Mouse (Mus musculus): ENCODE results near the gene Olfr896-ps1.

The Olfr896-ps1 gene

DNA sequence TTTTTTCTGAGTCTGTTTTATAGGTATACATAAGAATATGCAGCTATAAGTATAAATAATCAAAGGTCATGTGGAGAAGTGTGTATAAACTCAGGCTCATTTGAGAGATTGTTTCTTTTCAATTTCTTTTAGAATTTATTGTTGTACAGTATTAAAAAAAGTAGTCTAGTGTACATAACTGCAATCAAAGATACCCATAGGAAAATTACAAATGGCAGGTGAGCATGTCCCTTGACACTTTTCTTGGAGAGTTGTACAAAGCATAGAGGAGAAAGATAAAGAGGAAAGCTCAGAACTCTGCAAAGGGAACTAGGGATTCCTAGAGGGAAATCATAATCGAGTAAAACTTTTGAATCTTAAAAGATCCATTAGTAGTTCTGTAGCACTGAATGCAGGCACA is at the start of gene Olfr896-ps1:
Olfr896-ps1 (plus strand) TSS at position 301 of the 400 bp plus-strand sequence.
- in situ Hi-C loops (cut with MboI, MseI): no loop called here

DNA sequence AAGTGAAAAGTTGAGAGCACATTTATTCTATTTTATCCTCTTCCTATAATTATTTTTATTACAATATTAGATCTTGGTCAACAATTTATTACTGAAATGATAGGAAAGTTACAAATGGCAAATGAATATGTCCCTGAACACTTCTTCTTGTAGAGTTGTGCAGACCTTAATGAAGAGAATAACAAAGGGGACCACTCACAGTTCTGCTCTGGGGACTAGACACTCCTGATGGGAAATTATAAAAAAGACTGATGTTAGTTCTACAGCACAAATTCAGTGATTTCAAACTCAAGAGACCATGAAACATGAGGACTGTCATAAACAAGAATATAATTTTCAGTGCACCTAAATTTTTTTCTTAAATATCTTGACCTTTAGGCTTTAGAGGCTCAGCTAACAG is 38.4 kb upstream of the Olfr896-ps1 start, which contains the start of gene Olfr143:
Olfr143 (plus strand) TSS at position 301 of the 400 bp plus-strand sequence.
- in situ Hi-C loops (cut with MboI, MseI): no loop called here

DNA sequence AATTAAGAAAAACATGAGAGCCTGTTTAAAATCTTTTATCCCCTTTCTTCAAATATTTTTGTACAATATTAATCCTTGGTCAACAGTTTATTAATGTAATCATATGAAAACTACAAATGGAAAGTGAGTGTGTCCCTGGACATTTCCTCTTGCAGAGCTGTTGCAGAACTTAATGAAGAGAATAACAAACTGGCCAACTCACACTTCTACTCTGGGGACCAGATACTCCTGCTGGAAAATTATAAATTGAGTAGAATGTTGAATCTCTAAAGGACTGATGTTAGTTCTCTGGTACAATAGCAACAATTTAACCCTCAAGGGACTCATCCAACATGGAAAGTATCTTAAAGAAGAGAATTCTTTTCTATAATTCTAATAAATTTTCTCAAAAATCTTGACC is 23.4 kb upstream of the Olfr896-ps1 start, which contains the start of gene Olfr895:
Olfr895 (plus strand) TSS at position 301 of the 400 bp plus-strand sequence.
- in situ Hi-C loops (cut with MboI, MseI): no loop called here

- in situ Hi-C loops (cut with MboI, MseI): no loop called here
Measured at GRCm38 (mm10) chr9:38328760-38329159, 37.9 kb downstream of the Olfr896-ps1 start, which contains the start of gene Olfr25. Olfr25 (plus strand) TSS chr9:38329060.
